Mouse (Mus musculus): ENCODE data around the gene Dpp3.
"Not testable (repeated sequence)": the region's sequence is repeated elsewhere in the genome, so short reads cannot be mapped to it uniquely, and the experiment has no call there.

Gene Dpp3

DNA sequence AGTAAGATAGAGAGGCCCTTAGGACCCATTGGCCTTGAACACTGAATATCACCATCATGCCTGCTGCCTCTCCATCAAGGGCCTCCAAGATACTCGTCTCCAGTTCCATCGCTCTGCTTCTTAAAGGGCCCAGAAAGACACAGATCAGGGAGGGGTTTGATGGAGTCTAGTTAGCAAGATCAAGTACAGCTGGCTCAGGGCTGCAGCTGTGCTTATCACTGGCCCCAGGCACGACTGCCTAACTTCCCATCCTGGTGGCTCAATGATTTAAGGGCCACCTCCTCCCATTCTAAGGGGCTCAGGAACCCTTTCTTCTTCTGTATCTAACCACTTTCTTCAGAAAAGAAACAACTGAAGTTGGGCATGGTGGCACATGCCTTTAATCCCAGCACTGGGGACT is 36.3 kb downstream of the Dpp3 start:
- no peak for DNase-seq

DNA sequence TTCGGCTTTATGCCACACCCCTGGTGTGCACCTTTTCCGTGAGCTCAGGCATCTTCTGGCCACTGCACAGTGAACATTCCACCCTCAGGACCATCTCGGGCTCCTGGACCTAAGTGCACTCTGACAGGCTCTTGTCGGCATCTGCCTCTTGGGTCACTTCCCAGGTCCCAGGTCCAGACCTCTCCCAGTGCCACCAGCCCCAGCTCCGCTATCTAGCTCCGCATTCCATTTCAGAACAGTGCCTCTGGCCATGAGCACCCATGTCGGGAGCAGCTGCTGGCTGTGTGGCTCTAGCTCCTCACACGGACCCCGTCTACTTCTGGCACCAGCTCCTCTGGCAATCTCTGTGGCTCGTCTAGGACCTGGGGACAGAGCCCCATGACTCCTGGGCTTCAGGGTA is 38.3 kb downstream of the Dpp3 start:
- no peak for DNase-seq

DNA sequence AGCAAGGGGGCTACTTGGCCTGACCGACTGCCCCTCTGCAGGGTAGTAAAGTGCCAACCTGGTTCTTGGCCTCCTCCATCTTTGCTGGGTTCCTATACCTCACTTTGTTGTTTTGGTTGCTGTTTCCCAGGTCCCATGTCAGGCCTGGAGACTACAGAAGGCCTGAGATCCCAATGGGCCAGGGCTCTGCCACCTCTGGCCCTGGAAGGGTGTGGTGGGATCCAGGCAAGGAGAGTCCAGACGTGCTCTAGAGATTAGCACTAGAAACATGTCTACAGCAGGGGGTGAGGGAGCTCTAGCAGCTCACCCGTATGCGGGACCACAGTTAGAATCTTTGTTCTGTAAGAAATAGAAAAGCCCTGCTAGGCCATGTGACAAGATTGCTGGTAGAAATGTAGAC is 44.1 kb downstream of the Dpp3 start:
- DNase-seq: no peak

DNA sequence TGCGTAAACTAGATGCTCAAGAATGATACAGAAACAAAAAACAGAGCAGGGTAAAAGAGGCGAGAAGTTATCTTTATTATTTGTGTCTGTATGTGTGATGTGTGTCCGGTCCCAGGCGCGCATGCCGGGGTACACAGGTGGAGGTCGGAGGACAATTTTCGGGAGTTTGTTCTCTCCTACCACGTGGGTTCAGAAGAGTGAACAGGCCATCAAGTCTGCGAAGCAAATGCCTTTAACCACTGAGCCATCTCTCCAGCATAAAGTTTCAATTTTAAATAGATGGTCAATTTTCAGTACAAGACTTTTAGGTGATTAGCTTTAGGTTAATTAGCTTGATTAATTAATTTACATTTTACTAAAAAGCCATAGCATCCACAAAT is 48.8 kb downstream of the Dpp3 start:
- DNase-seq: no peak

DNA sequence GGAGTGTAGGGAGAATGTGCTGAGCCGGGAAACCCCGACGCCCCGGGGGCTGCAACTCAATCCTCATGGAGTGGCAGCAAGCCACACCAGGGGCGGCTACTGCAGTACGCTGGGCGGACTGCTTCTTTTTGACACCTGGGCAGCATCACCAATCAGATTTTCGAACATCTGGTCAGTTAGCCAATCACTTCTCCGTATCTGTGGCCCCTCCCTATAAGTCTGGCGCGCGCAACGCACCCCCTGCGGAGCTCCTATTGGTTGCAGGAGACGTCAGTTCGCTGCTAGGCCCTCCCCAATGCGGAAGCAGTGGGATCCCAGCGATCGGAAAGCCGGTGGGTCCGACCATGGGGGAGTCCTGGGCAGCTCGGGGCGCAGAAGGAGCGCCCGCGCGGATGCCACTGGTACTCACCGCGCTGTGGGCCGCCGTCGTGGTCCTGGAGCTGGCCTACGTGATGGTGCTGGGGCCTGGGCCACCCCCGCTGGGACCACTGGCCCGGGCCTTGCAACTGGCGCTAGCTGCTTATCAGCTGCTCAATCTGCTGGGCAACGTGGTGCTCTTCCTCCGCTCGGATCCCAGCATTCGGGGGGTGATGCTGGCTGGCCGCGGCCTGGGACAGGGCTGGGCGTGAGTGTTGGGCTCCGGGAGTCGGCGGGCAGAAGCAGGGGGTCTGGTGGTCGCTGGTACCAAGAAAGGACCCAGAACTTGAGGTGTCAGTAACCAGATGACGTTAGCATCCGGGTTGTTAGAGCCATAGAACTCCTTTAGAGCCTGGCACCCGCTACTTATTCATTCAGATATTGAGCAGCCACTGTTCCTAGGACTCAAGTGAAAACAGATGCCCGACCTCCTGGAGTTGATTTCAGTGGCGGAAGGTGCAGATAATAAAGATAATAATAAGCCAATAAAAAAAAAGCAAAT is 49.4 kb downstream of the Dpp3 start, which contains the start of gene Zdhhc24:
TSS of gene Zdhhc24 (plus strand) at position 264 of the 919 bp plus-strand sequence.
- peak; percentile 95 to 98 for DNase-seq

- DNase-seq: peak; percentile 34 to 56
These were observed 50.3 kb downstream of the Dpp3 start, which contains the start of gene Actn3 for GRCm38 (mm10) chr19:4877785-4878184. Actn3 (minus strand) TSS chr19:4877909.

GRCm38 (mm10) chr19:4876755-4877154 is 51.3 kb downstream of the Dpp3 start:
- DNase-seq: no peak

DNA sequence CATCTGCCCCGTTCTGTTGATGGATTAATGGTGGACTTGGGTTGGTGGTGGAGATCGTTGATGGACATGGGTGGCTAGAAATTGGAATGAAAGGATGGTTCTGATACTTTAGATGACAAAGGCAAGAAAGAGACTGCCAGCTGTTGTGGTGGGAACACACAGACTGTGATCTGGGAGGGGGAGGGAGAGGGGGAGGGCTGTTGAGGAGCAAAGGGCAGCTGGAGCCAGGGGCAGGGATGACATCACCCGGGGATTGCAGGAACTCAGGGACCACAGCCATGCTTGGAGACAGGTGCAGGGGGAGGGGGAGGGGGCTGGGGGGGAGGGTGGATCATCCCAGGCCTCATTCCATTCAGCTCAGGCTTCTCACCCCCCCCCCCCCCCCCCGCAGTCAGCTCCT is 51.8 kb downstream of the Dpp3 start:
- no peak for DNase-seq

- not testable (repeated sequence) for DNase-seq
These were observed 53.5 kb downstream of the Dpp3 start for GRCm38 (mm10) chr19:4874613-4875012.

DNA sequence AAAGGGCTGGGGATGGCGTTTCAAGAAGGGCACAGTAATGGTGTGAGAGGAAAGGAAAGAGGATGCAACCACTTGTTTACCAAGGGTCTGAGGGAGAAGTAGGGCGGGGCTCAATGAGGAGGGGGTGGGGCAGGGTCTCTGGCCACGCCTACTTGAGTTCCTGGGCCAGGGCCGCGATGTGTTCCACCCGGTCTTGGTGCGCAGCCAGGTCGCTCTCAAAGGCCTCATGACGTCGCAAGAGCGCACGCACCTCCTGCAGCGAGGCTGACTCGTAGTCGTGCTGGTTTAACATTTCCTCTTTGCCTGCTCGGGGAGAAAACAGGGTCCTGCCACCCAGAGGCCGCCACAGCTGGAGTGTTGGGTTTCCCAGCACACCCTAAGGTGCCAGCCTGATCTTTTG is 62.9 kb downstream of the Dpp3 start:
- DNase-seq: peak; percentile 29 to 71

DNA sequence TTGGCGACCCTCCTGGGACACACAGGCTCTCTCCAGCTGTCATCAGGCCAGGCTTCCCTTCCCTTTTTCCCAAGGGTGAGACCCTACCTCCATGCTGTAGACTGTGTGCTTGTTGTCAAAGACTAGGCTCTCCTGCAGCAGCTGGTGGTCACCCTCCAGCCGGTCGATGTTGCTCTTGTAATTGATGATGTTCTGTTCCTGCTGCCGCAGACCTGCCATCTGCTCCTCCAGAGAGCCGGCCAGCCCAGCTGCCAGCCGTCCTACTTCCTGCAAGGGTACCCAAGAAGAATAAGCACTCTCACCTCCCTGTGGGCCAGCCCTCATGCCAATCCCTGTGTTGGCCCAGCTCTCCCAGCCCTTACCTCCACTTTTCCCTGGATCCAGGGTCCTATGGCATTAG is 65.0 kb downstream of the Dpp3 start:
- no peak for DNase-seq

GRCm38 (mm10) chr19:4859081-4859480 is 69.0 kb downstream of the Dpp3 start:
- no peak for DNase-seq

All from lung, postnatal 4 days (tissue).